ENCODE assay signal across 8 mouse cellular contexts in genomic region chr3:130073085-130073484, GRCm38 (mm10). TPM values are rescaled to one million over a fixed set of nuclear protein-coding genes. Genes with fewer than 3 reads are reported as not detected.
DNase-seq lines count a peak whose midpoint lies in the region; ATAC-seq and TF ChIP-seq lines count a peak whose summit lies in the region.

No protein-coding gene starts in this region.

- H3K27me3 ChIP-seq in liver, postnatal 0 days (ENCODE audit: insufficient read depth, low read length), result no peaks in the 10 kb centered on the region
- H3K27me3 ChIP-seq in midbrain, embryonic 13.5 days, result no peaks in the 10 kb centered on the region

- no peaks in the 10 kb centered on the region for H3K36me3 ChIP-seq in liver, postnatal 0 days (replicated peaks; ENCODE audit: insufficient read depth, low read length)
- no peaks in the 10 kb centered on the region for H3K36me3 ChIP-seq in midbrain, embryonic 13.5 days

- no peak overlapping the region for H3K9ac ChIP-seq in liver, postnatal 0 days (replicated peaks)
- no peak overlapping the region for H3K9ac ChIP-seq in midbrain, embryonic 13.5 days (replicated peaks)

- no peak for TF ChIP-seq EP300 in liver, postnatal 0 days (IDR thresholded peaks at IDR 0.05; ENCODE audit: low read depth)

- H3K4me1 ChIP-seq in liver, postnatal 0 days (ENCODE audit: insufficient read depth), result peaks cover 2% of the 10 kb centered on the region; the same call in 1 of the 2 replicates
- no peaks in the 10 kb centered on the region for H3K4me1 ChIP-seq in midbrain, embryonic 13.5 days (replicated peaks)

- no peaks in the 10 kb centered on the region for H3K9me3 ChIP-seq in liver, postnatal 0 days (ENCODE audit: low read length)
- no peaks in the 10 kb centered on the region for H3K9me3 ChIP-seq in midbrain, embryonic 13.5 days

- peak overlapping the region; percentile 21; the same call in 1 of the 2 replicates for H3K4me3 ChIP-seq in liver, postnatal 0 days (ENCODE audit: low read depth, low read length)
- H3K4me3 ChIP-seq in midbrain, embryonic 13.5 days (replicated peaks), result no peak overlapping the region

- ATAC-seq in liver, postnatal 0 days, result peak; percentile 89
- ATAC-seq in neutrophil, adult 5-6 weeks (ENCODE audit: extremely low read depth, insufficient number of reproducible peaks, low FRiP score, poor library complexity, severe bottlenecking), result 0 out of 2 replicates have a peak, but pooled peaks have one; percentile 9
- ATAC-seq in midbrain, embryonic 13.5 days, result no peak

- TF ChIP-seq CTCF in liver, postnatal 0 days (IDR thresholded peaks at IDR 0.05; ENCODE audit: low read depth), result no peak

- peak overlapping the region; percentile 11; the same call in 1 of the 2 replicates for H3K27ac ChIP-seq in liver, postnatal 0 days (ENCODE audit: low read depth)
- no peak overlapping the region for H3K27ac ChIP-seq in midbrain, embryonic 13.5 days

- WGBS in liver, postnatal 0 days (ENCODE audit: insufficient replicate concordance), result 14% methylated on average over 10 of the region's 10 CpGs
- WGBS in midbrain, embryonic 13.5 days, result 62% methylated on average over 10 of the region's 10 CpGs

- DNase-seq in embryo, embryonic 11 days, result peak; percentile 35
- no peak for DNase-seq in embryo, embryonic 10 days (ENCODE audit: low spot score)
- peak; percentile 24 for DNase-seq in thymus, postnatal 0 days (ENCODE audit: low spot score)
- no peak for DNase-seq in thymus, postnatal 25 days
- DNase-seq in liver, postnatal 0 days, result peak; percentile 76
- no peak for DNase-seq in testis, postnatal 14 days (ENCODE audit: low spot score)

- peak overlapping the region; percentile 58 for H3K4me2 ChIP-seq in liver, postnatal 0 days (ENCODE audit: low read depth, low read length)
- H3K4me2 ChIP-seq in midbrain, embryonic 13.5 days (replicated peaks), result no peak overlapping the region

RNA-seq across cellular contexts. Expression of gene Sec24b, which starts 11.7 kb away (rescaled TPM):
- 24.0 and 26.2 TPM in 2 replicates for polyA plus RNA-seq in thymus, postnatal 0 days (2015; fragmentation: Nextera tagmentation; extraction: Ambion mirVana)
- polyA plus RNA-seq in liver, postnatal 0 days (2015; fragmentation: Nextera tagmentation; extraction: Ambion mirVana), result 4.5 and 5.4 TPM in 2 replicates
- total RNA-seq in neutrophil, adult 5-6 weeks (2017), result 93.3 and 103 TPM in 2 replicates
- polyA plus RNA-seq in midbrain, embryonic 13.5 days (2015; fragmentation: Nextera tagmentation; extraction: Ambion mirVana), result 29.3 and 29.9 TPM in 2 replicates

RNA-seq across cellular contexts. Expression of gene Col25a1, which starts 58.2 kb away (rescaled TPM):
- 0.22 and 0.31 TPM in 2 replicates for polyA plus RNA-seq in thymus, postnatal 0 days (2015; fragmentation: Nextera tagmentation; extraction: Ambion mirVana)
- 0.64 and 0.68 TPM in 2 replicates for polyA plus RNA-seq in liver, postnatal 0 days (2015; fragmentation: Nextera tagmentation; extraction: Ambion mirVana)
- total RNA-seq in neutrophil, adult 5-6 weeks (2017), result not detected in 2 replicates
- polyA plus RNA-seq in midbrain, embryonic 13.5 days (2015; fragmentation: Nextera tagmentation; extraction: Ambion mirVana), result 9.4 and 11.2 TPM in 2 replicates

Comparison
In these comparisons a context has a peak if more than half of its experiments do, and no peak if none do; other contexts are left out.
1. DNase-seq: peak in embryo, embryonic 11 days (single experiment), thymus, postnatal 0 days (single experiment) and liver, postnatal 0 days (single experiment); none in embryo, embryonic 10 days (single experiment), thymus, postnatal 25 days (single experiment) and testis, postnatal 14 days (single experiment).